Mouse (Mus musculus): ENCODE data around the gene Ctsh. TPM values are rescaled to one million over a fixed set of nuclear protein-coding genes. Genes with fewer than 3 reads are reported as not detected.
A peak's percentile ranks its signal among the peaks of the same experiment; 100 is the strongest.
"Not testable (repeated sequence)": the region's sequence is repeated elsewhere in the genome, so short reads cannot be mapped to it uniquely, and the experiment has no call there.

Ctsh gene
- polyA plus RNA-seq, 1 experiment from 2014 or later = 67.1 TPM

DNA sequence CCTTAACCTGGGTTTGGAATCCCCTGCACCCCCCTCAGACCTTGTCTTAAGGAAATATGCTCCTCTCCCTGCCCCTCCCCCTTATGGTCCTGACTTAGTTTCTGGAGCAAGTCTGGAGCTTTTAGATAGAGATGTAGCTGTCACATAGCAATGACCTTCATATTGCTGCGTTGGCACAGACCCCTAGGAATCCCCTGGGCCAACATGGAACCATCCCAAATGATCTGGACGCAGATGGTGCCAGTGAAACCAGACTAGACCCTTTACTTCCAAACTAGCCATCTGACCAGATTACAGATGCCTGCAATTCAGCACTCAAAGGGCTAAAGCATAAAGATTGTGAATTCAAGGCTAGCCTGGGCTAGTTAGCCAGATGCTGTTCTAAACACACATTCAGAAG lies 2.8 kb downstream of the Ctsh start:
- 87% methylated on average over 2 of the region's 2 CpGs for WGBS
- no peak overlapping the region for H3K4me3 ChIP-seq (replicated peaks)
- H3K4me2 ChIP-seq (replicated peaks) = no peak overlapping the region

DNA sequence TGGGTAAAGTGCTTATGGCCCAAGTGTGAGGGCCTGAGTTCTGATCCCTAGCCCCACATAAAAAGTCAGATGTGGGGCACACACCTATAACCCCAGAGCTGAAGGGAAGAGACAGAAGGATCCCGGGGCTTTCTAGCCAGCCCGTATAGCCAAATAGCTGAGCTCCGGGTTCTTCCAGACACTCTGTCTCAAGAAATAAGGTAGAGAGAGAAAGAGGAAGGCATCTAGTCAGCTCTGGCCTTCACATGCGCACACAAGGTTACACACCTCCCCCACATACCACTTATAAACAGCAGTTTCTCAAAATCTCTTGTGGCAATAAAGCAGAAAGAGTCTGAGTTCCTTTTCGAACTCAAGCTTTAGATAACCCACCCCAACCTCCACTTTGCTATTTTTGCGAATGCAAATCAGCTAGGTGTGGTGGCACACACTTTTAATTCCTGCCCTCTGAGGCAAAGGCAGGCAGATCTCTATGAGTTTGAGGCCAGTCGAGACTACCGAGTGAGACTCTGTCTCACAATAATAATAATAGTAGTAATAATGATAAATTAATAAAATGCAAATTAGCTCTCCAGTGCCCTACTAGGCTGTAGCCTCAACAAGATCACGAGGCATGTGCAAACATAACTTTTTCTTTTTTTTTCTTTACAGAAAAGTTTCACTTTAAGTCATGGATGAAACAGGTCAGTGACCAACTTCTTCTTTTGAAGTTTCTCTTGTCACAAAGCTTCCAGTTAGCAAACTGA lies 6.0 kb downstream of the Ctsh start:
- H3K4me3 ChIP-seq (replicated peaks) = no peak overlapping the region
- H3K4me2 ChIP-seq (replicated peaks) = no peak overlapping the region
- no peaks in the 10 kb centered on the region for H3K27me3 ChIP-seq
- no peak overlapping the region for H3K9ac ChIP-seq
- no peaks in the 10 kb centered on the region for H3K9me3 ChIP-seq (replicated peaks)
- no peak overlapping the region for H3K27ac ChIP-seq (replicated peaks)
- ATAC-seq (ENCODE audit: insufficient number of reproducible peaks, low FRiP score, low TSS enrichment, low read depth) = no peak
- no peaks in the 10 kb centered on the region for H3K36me3 ChIP-seq
- no peaks in the 10 kb centered on the region for H3K4me1 ChIP-seq
- WGBS = 79% methylated on average over 9 of the region's 9 CpGs

More for the DNA sequence above, 2.8 kb downstream of the Ctsh start:
- no peaks in the 10 kb centered on the region for H3K36me3 ChIP-seq
- H3K9ac ChIP-seq = no peak overlapping the region
- no peaks in the 10 kb centered on the region for H3K27me3 ChIP-seq
- ATAC-seq (ENCODE audit: insufficient number of reproducible peaks, low FRiP score, low TSS enrichment, low read depth) = no peak
- H3K9me3 ChIP-seq (replicated peaks) = no peaks in the 10 kb centered on the region
- H3K27ac ChIP-seq (replicated peaks) = no peak overlapping the region
- H3K4me1 ChIP-seq = 0 out of 2 replicates have a peak, but pooled peaks cover 6% of the 10 kb centered on the region

GRCm38 (mm10) chr9:90060574-90060875 lies 6.6 kb downstream of the Ctsh start:
- Histone ChIP-seq H3K4me3 (replicated peaks) (no peak overlapping the region), H3K9ac (no peak overlapping the region), H3K4me1 (no peaks in the 10 kb centered on the region), H3K36me3 (no peaks in the 10 kb centered on the region), H3K27me3 (no peaks in the 10 kb centered on the region), H3K27ac (replicated peaks) (no peak overlapping the region), H3K4me2 (replicated peaks) (no peak overlapping the region), H3K9me3 (replicated peaks) (no peaks in the 10 kb centered on the region)
- no peak for ATAC-seq (ENCODE audit: insufficient number of reproducible peaks, low FRiP score, low TSS enrichment, low read depth)
- 85% methylated on average over 2 of the region's 2 CpGs for WGBS

GRCm38 (mm10) chr9:90060932-90061331 lies 7.0 kb downstream of the Ctsh start:
- ATAC-seq (ENCODE audit: insufficient number of reproducible peaks, low FRiP score, low TSS enrichment, low read depth); H3K27me3 ChIP-seq; H3K9me3 ChIP-seq (replicated peaks); H3K9ac ChIP-seq; H3K4me1 ChIP-seq; H3K4me2 ChIP-seq (replicated peaks); H3K36me3 ChIP-seq; H3K27ac ChIP-seq (replicated peaks); H3K4me3 ChIP-seq (replicated peaks): not testable (repeated sequence)
- WGBS = 87% methylated on average over 5 of the region's 5 CpGs

DNA sequence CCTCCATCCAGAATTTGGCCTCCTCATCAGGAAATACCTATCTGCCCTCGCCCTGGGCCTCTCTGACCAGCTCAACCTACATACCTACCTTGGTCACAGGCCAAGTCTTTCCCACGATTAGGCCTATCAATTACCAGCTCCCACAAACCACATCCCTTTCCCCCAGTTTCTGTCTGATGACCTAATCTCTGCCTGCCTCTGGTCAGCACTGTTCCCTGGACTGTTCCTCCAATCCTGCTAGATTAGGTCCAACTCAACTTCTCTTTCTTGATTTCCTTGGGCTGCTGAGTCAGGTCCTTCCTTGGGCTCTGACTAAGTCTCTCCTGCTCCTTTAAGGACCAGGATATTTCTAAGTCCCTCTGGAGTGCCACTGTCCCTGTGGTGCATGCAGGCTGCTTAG lies 13.4 kb downstream of the Ctsh start:
- H3K9ac ChIP-seq = no peak overlapping the region
- no peak overlapping the region for H3K4me3 ChIP-seq (replicated peaks)
- 0 out of 2 replicates have a peak, but pooled peaks cover 4% of the 10 kb centered on the region for H3K4me1 ChIP-seq
- WGBS = 69% methylated on average over 2 of the region's 2 CpGs
- no peak overlapping the region for H3K4me2 ChIP-seq (replicated peaks)
- no peaks in the 10 kb centered on the region for H3K9me3 ChIP-seq (replicated peaks)
- no peak overlapping the region for H3K27ac ChIP-seq (replicated peaks)
- no peaks in the 10 kb centered on the region for H3K27me3 ChIP-seq
- no peak for ATAC-seq (ENCODE audit: insufficient number of reproducible peaks, low FRiP score, low TSS enrichment, low read depth)
- H3K36me3 ChIP-seq = no peaks in the 10 kb centered on the region

GRCm38 (mm10) chr9:90068786-90069185 lies 14.8 kb downstream of the Ctsh start:
- peak overlapping the region; percentile 13; the same call in 1 of the 2 replicates for H3K27ac ChIP-seq (replicated peaks)

DNA sequence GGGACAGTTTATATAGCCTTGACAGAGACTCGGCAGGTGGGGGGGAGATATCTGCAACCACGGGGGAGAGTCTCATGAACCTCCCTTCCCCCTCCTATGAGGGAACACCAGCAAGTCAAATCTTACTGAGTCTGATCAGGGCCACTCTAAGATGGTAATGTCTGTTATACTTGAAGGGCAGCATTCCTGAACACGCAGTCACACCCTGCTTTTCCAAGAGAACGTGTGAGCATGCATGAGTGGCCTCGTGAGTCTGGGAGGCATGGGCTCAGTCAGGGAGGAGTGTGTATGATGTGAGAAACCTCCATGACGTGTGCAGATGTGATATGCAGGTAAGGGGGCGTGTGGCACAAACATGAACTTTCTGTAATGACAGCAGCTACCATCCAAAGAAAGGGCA lies 15.5 kb downstream of the Ctsh start:
- Histone ChIP-seq H3K9me3 (replicated peaks) (no peaks in the 10 kb centered on the region), H3K9ac (no peak overlapping the region)
- WGBS = 51% methylated on average over 7 of the region's 7 CpGs

More at GRCm38 (mm10) chr9:90068786-90069185, 14.8 kb downstream of the Ctsh start:
- Histone ChIP-seq H3K36me3 (no peaks in the 10 kb centered on the region), H3K4me1 (0 out of 2 replicates have a peak, but pooled peaks cover 4% of the 10 kb centered on the region), H3K9ac (no peak overlapping the region), H3K4me2 (replicated peaks) (no peak overlapping the region), H3K27me3 (no peaks in the 10 kb centered on the region), H3K9me3 (replicated peaks) (no peaks in the 10 kb centered on the region), H3K4me3 (replicated peaks) (no peak overlapping the region)
- no peak for ATAC-seq (ENCODE audit: insufficient number of reproducible peaks, low FRiP score, low TSS enrichment, low read depth)
- 72% methylated on average over 6 of the region's 6 CpGs for WGBS

DNA sequence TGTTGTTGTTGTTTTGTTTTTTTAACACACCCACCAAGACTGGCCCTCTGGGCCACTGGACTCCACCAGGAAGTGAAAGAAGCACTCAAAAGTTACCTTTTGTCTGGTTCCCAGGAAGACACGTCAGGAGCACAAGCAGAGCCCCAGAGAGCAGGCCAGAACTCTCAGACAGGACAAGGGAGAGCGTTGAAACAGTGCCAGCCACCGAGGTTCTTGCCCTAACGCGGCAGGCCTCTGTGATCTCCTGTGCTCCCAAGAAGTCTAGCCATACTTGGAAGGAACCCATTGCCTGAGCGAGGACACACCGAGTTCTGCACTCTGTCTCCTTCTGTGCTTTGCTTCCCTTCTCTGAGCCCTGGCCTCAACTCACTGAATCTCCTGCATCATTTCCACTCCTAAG lies 16.2 kb downstream of the Ctsh start:
- H3K27me3 ChIP-seq = no peaks in the 10 kb centered on the region
- 0 out of 2 replicates have a peak, but pooled peaks cover 4% of the 10 kb centered on the region for H3K4me1 ChIP-seq
- no peaks in the 10 kb centered on the region for H3K36me3 ChIP-seq
- H3K9ac ChIP-seq = no peak overlapping the region
- no peaks in the 10 kb centered on the region for H3K9me3 ChIP-seq (replicated peaks)
- H3K4me2 ChIP-seq (replicated peaks) = no peak overlapping the region
- 66% methylated on average over 7 of the region's 7 CpGs for WGBS
- H3K4me3 ChIP-seq (replicated peaks) = no peak overlapping the region
- H3K27ac ChIP-seq (replicated peaks) = no peak overlapping the region
- no peak for ATAC-seq (ENCODE audit: insufficient number of reproducible peaks, low FRiP score, low TSS enrichment, low read depth)

More for the DNA sequence above, 15.5 kb downstream of the Ctsh start:
- ATAC-seq (ENCODE audit: insufficient number of reproducible peaks, low FRiP score, low TSS enrichment, low read depth) = peak; percentile 63; the same call in 1 of the 2 replicates
- Histone ChIP-seq H3K36me3 (no peaks in the 10 kb centered on the region), H3K4me1 (0 out of 2 replicates have a peak, but pooled peaks cover 4% of the 10 kb centered on the region), H3K4me2 (replicated peaks) (no peak overlapping the region), H3K4me3 (replicated peaks) (no peak overlapping the region), H3K27me3 (no peaks in the 10 kb centered on the region), H3K27ac (replicated peaks) (peak overlapping the region; percentile 13; the same call in 1 of the 2 replicates)

- 74% methylated on average over 4 of the region's 4 CpGs for WGBS
- Histone ChIP-seq H3K27me3 (no peaks in the 10 kb centered on the region), H3K27ac (replicated peaks) (no peak overlapping the region), H3K4me3 (replicated peaks) (no peak overlapping the region), H3K9ac (no peak overlapping the region), H3K4me1 (no peaks in the 10 kb centered on the region), H3K36me3 (no peaks in the 10 kb centered on the region), H3K9me3 (replicated peaks) (no peaks in the 10 kb centered on the region), H3K4me2 (replicated peaks) (no peak overlapping the region)
- ATAC-seq (ENCODE audit: insufficient number of reproducible peaks, low FRiP score, low TSS enrichment, low read depth) = no peak
Measured at GRCm38 (mm10) chr9:90075336-90075735, 21.4 kb downstream of the Ctsh start.

DNA sequence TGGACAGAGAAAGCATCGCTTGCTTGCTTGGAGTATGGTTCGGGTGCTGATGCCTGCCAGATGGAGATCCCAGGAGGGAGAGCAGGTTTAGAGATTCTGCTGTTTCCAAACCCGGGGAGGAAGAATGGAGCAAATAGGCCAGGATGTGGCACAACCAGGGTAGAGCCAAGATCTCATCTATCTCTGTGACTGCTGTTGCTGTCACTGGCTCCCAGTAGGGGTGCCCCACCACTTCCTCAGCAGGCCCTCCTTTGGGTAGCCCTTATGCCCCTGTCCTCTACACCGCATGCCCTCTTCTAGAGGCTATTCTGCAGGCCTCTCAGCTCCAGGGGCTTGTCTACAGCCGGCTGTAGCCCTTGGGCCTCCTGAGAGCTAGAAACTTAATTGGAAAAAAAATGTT lies 22.2 kb downstream of the Ctsh start:
- no peaks in the 10 kb centered on the region for H3K27me3 ChIP-seq
- no peak overlapping the region for H3K4me3 ChIP-seq (replicated peaks)
- H3K4me1 ChIP-seq = no peaks in the 10 kb centered on the region
- H3K27ac ChIP-seq (replicated peaks) = no peak overlapping the region
- WGBS = 83% methylated on average over 5 of the region's 5 CpGs
- no peak for ATAC-seq (ENCODE audit: insufficient number of reproducible peaks, low FRiP score, low TSS enrichment, low read depth)
- no peaks in the 10 kb centered on the region for H3K36me3 ChIP-seq
- H3K9me3 ChIP-seq (replicated peaks) = no peaks in the 10 kb centered on the region
- no peak overlapping the region for H3K4me2 ChIP-seq (replicated peaks)
- no peak overlapping the region for H3K9ac ChIP-seq

GRCm38 (mm10) chr9:90076849-90077461 lies 23.0 kb downstream of the Ctsh start:
- H3K4me3 ChIP-seq (replicated peaks) = no peak overlapping the region
- no peak overlapping the region for H3K9ac ChIP-seq
- no peaks in the 10 kb centered on the region for H3K27me3 ChIP-seq
- H3K36me3 ChIP-seq = no peaks in the 10 kb centered on the region
- no peaks in the 10 kb centered on the region for H3K4me1 ChIP-seq
- 51% methylated on average over 8 of the region's 8 CpGs for WGBS
- no peaks in the 10 kb centered on the region for H3K9me3 ChIP-seq (replicated peaks)
- no peak overlapping the region for H3K27ac ChIP-seq (replicated peaks)
- no peak for ATAC-seq (ENCODE audit: insufficient number of reproducible peaks, low FRiP score, low TSS enrichment, low read depth)
- no peak overlapping the region for H3K4me2 ChIP-seq (replicated peaks)

GRCm38 (mm10) chr9:90081961-90082360 lies 28.0 kb downstream of the Ctsh start:
- 87% methylated on average over 6 of the region's 6 CpGs for WGBS

More at GRCm38 (mm10) chr9:90081961-90082360, 28.0 kb downstream of the Ctsh start:
- H3K36me3 ChIP-seq = peaks cover 11% of the 10 kb centered on the region
- not testable (repeated sequence) for H3K4me3 ChIP-seq (replicated peaks); H3K9me3 ChIP-seq (replicated peaks); H3K4me1 ChIP-seq; ATAC-seq (ENCODE audit: insufficient number of reproducible peaks, low FRiP score, low TSS enrichment, low read depth); H3K4me2 ChIP-seq (replicated peaks); H3K27ac ChIP-seq (replicated peaks); H3K27me3 ChIP-seq; H3K9ac ChIP-seq

Data from embryonic facial prominence, embryonic 15.5 days (tissue).